Mouse (Mus musculus): ENCODE data around the gene Cadm1.

- no peak for TF ChIP-seq EP300 (IDR thresholded peaks at IDR 0.05; ENCODE audit: low read depth)
- TF ChIP-seq CTCF (IDR thresholded peaks at IDR 0.05; ENCODE audit: low read depth), result no peak
These were observed 71.6 kb downstream of the Cadm1 start for GRCm38 (mm10) chr9:47601541-47601940.

Data from liver, postnatal 0 days (tissue).